Mouse (Mus musculus): ENCODE measurements around the gene Hopx. TPM values are rescaled to one million over a fixed set of nuclear protein-coding genes. Genes with fewer than 3 reads are reported as not detected.
"Not testable (repeated sequence)": the region's sequence is repeated elsewhere in the genome, so short reads cannot be mapped to it uniquely, and the experiment has no call there.

Gene Hopx
- polyA plus RNA-seq, 1 experiment from 2014 or later, result 5.6 TPM

- Histone ChIP-seq H3K9ac (no peak overlapping the region), H3K4me1 (replicated peaks) (peaks cover 16% of the 10 kb centered on the region), H3K4me3 (no peak overlapping the region; the same call in 1 of the 2 replicates), H3K27ac (replicated peaks) (no peak overlapping the region), H3K9me3 (no peaks in the 10 kb centered on the region), H3K27me3 (no peaks in the 10 kb centered on the region), H3K36me3 (no peaks in the 10 kb centered on the region), H3K4me2 (no peak overlapping the region)
- WGBS, result 90% methylated on average over 3 of the region's 3 CpGs
- ATAC-seq (ENCODE audit: low FRiP score, low read depth), result no peak
Measured at GRCm38 (mm10) chr5:77113773-77114172, 1.1 kb downstream of the Hopx start.

- Histone ChIP-seq H3K36me3 (no peaks in the 10 kb centered on the region), H3K27ac (replicated peaks) (no peak overlapping the region), H3K4me2 (no peak overlapping the region), H3K4me1 (replicated peaks) (peaks cover 16% of the 10 kb centered on the region), H3K9me3 (no peaks in the 10 kb centered on the region), H3K27me3 (no peaks in the 10 kb centered on the region), H3K9ac (no peak overlapping the region), H3K4me3 (no peak overlapping the region)
- 60% methylated on average over 2 of the region's 2 CpGs for WGBS
- no peak for ATAC-seq (ENCODE audit: low FRiP score, low read depth)
Measured at GRCm38 (mm10) chr5:77112066-77112465, 2.9 kb downstream of the Hopx start.

- Histone ChIP-seq H3K4me3 (no peak overlapping the region), H3K27me3 (no peaks in the 10 kb centered on the region), H3K9me3 (no peaks in the 10 kb centered on the region), H3K4me2 (no peak overlapping the region), H3K36me3 (no peaks in the 10 kb centered on the region), H3K9ac (no peak overlapping the region), H3K27ac (replicated peaks) (no peak overlapping the region), H3K4me1 (replicated peaks) (peaks cover 5% of the 10 kb centered on the region)
- WGBS, result 84% methylated on average over 2 of the region's 2 CpGs
- ATAC-seq (ENCODE audit: low FRiP score, low read depth), result no peak
Measured at GRCm38 (mm10) chr5:77109814-77110213, 5.1 kb downstream of the Hopx start.

DNA sequence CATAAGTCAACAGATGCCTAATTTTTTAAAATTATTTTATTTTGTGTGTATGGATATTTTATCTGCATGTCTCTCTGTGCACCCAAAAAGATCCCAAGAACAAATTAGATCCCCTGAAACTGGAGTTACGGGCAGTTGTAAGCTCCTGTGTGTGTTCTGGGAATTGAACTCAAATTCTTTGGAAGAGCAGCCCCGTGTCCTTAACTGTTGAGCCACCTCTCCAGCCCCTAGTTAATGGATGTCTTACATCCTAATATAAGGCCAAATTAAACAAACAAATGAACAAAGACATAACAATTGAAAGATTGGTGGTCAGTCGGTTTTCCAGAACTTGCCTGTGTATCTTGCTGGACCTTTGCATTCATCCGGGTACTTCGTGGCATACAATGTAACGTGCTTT is 6.1 kb downstream of the Hopx start:
- ATAC-seq (ENCODE audit: low FRiP score, low read depth), result no peak
- H3K4me1 ChIP-seq (replicated peaks), result 0 out of 2 replicates have a peak, but pooled peaks cover 1% of the 10 kb centered on the region
- H3K27ac ChIP-seq (replicated peaks), result no peak overlapping the region
- H3K36me3 ChIP-seq, result no peaks in the 10 kb centered on the region
- no peaks in the 10 kb centered on the region for H3K27me3 ChIP-seq
- WGBS, result 97% methylated on average over 6 of the region's 6 CpGs
- no peak overlapping the region for H3K9ac ChIP-seq
- H3K4me2 ChIP-seq, result no peak overlapping the region
- no peak overlapping the region for H3K4me3 ChIP-seq
- H3K9me3 ChIP-seq, result no peaks in the 10 kb centered on the region

DNA sequence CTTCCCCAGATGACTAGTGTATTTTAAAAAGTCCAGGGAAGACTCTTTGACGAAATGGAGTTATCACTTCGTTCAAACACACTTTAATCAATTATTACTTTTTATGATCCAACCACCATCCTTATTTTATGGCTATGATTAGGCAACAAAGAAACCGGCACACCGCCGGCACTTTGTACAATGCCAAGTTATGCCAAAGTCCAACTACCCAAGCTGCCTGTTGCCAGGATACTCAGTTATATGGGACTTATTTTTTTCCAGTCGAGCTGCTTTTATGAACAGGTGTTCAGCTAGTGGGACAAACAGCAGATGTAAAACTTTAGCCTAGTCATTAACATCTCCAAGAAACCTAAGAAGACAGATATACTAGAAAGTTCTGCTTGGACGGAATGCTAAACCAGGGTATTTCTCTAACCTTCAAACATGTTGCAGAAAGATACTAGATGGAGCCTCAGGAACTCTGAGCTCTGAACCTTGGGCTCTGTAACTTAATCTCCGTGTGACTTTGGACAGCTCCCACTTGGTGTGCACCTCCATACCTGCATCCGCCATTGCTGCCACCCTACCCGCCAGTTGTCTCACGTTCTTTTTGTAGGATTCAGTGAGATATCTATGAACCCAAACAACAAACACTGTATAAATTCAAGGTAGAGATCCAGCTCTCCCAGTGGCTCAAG is 7.6 kb downstream of the Hopx start:
- H3K4me2 ChIP-seq, result no peak overlapping the region
- whole genome bisulfite sequencing, result 85% methylated on average over 11 of the region's 11 CpGs
- H3K4me1 ChIP-seq (replicated peaks), result 0 out of 2 replicates have a peak, but pooled peaks cover 3% of the 10 kb centered on the region
- H3K4me3 ChIP-seq, result no peak overlapping the region
- no peak overlapping the region for H3K27ac ChIP-seq (replicated peaks)
- H3K9ac ChIP-seq, result no peak overlapping the region
- H3K36me3 ChIP-seq, result no peaks in the 10 kb centered on the region
- no peaks in the 10 kb centered on the region for H3K9me3 ChIP-seq
- ATAC-seq (ENCODE audit: low FRiP score, low read depth), result no peak
- no peaks in the 10 kb centered on the region for H3K27me3 ChIP-seq

DNA sequence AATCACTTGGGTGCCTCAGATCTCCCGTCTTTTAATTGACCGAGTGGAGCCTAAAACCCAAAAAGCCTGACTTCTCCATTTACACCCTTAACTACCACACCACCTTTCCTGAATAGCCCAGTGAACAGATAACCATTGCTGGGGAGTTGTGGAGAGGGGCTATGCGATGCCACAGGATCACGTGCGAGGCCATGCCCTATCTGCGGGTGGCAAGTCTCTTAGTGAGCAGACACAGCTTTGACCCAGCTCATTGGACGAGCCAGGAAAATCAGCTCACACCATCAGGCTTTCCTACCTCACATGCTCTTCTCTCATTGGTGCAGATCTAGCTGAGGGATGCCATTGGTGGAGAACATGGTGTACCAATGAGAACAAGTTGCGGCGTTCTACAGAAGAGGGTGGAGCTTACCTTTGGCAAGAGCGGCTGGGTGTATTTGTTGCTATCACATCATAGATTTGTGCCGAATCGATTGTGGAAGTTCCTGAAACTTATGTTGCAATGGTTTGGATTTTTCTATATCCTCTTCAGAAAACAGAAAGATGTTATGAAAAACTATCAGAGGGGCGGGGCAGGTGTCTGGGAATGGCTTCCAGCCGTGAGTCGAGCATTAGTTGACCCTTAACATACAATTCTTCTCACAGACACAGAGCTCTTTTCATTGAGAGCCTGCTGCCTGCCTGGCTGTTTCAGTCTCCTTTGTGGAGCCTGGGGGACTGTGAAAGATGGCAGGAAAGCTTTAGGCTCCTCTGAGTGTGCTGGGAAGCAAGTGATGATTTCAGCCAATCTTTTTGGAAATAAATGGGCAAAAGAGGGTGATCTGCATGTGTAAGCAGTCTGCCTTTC is 12.2 kb downstream of the Hopx start:
- Histone ChIP-seq H3K9me3 (no peaks in the 10 kb centered on the region), H3K36me3 (no peaks in the 10 kb centered on the region), H3K27ac (replicated peaks) (no peak overlapping the region; the same call in 1 of the 2 replicates), H3K27me3 (no peaks in the 10 kb centered on the region), H3K4me3 (no peak overlapping the region), H3K9ac (no peak overlapping the region), H3K4me2 (no peak overlapping the region), H3K4me1 (replicated peaks) (0 out of 2 replicates have a peak, but pooled peaks cover 3% of the 10 kb centered on the region)
- 0 out of 2 replicates have a peak, but pooled peaks have one; percentile 51 for ATAC-seq (ENCODE audit: low FRiP score, low read depth)
- 65% methylated on average over 15 of the region's 15 CpGs for WGBS

DNA sequence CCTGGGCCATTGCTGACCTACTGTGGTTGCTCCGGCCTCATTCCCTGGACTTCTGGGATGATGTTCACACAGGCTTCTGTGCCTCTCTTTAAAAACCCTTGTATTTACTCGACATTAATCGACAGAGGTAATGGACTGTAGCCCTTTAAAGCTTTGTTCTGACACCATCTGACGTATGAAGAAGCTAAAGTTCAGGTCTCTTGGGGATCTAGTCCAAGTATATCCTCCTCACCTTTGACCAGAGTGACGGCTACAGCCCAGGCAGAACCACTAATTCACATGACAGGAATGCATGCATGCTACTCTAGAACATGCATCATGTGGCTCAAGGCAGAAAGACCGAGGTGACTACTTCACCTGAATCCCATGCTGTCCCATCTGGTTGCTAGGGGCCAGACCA is 14.2 kb downstream of the Hopx start:
- Histone ChIP-seq H3K9me3 (no peaks in the 10 kb centered on the region), H3K4me2 (no peak overlapping the region), H3K36me3 (no peaks in the 10 kb centered on the region), H3K27me3 (peaks cover 5% of the 10 kb centered on the region; the same call in 1 of the 2 replicates), H3K4me3 (no peak overlapping the region), H3K4me1 (replicated peaks) (0 out of 2 replicates have a peak, but pooled peaks cover 3% of the 10 kb centered on the region), H3K9ac (no peak overlapping the region), H3K27ac (replicated peaks) (no peak overlapping the region)
- ATAC-seq (ENCODE audit: low FRiP score, low read depth), result no peak
- WGBS, result 83% methylated on average over 6 of the region's 6 CpGs

DNA sequence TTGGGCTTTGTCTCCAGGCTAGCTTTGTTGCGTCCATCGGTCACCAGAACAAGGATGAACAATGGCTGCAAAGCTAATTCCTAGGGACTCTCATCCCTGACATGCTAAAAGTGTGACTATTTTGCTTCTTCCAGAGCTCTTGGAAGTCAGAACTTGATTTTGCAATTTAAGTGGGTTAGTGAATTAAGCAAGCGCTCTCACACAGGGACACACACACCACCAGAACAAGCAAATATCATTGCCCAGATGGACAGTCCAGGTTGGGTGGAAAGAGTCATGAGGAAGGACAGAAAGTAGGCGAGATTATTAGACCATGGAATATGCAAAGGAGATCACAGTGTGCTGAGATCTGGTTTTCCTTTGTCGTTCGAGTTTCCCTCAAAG is 14.9 kb downstream of the Hopx start:
- WGBS, result 84% methylated on average over 6 of the region's 6 CpGs
- no peak for ATAC-seq (ENCODE audit: low FRiP score, low read depth)
- H3K9ac ChIP-seq, result no peak overlapping the region

GRCm38 (mm10) chr5:77099317-77099996 is 15.5 kb downstream of the Hopx start:
- WGBS, result 82% methylated on average over 11 of the region's 11 CpGs
- H3K9me3 ChIP-seq, result no peaks in the 10 kb centered on the region
- peaks cover 12% of the 10 kb centered on the region for H3K4me1 ChIP-seq (replicated peaks)
- no peaks in the 10 kb centered on the region for H3K36me3 ChIP-seq
- H3K4me2 ChIP-seq, result no peak overlapping the region
- no peak overlapping the region for H3K4me3 ChIP-seq
- no peak for ATAC-seq (ENCODE audit: low FRiP score, low read depth)
- no peak overlapping the region for H3K27ac ChIP-seq (replicated peaks)
- H3K27me3 ChIP-seq, result peaks cover 5% of the 10 kb centered on the region; the same call in 1 of the 2 replicates
- H3K9ac ChIP-seq, result no peak overlapping the region

More for the DNA sequence above, 14.9 kb downstream of the Hopx start:
- Histone ChIP-seq H3K27me3 (peaks cover 5% of the 10 kb centered on the region; the same call in 1 of the 2 replicates), H3K9me3 (no peaks in the 10 kb centered on the region), H3K4me2 (no peak overlapping the region), H3K36me3 (no peaks in the 10 kb centered on the region), H3K27ac (replicated peaks) (no peak overlapping the region), H3K4me1 (replicated peaks) (peaks cover 7% of the 10 kb centered on the region), H3K4me3 (no peak overlapping the region)

DNA sequence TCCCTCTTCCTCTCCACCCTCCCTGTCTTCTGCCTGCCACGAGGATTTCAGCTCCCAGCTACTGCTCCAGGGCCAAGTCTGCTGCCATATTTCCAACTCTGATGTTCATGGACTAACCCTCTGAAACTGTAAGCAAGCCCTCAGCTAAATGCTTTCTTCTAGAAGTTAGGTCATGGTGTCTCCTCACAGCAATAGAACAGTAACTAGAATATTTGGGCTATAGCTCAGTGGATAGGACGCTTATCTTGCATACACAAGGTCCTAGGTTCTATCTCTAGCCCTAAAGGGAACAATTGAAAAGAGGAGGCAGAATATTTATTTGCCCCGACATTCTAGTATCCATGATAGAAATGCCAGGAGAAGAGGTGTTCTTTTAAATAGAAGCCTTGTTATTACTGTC is 16.0 kb downstream of the Hopx start:
- WGBS, result 75% methylated on average over 3 of the region's 3 CpGs
- ATAC-seq (ENCODE audit: low FRiP score, low read depth), result no peak
- H3K4me3 ChIP-seq, result no peak overlapping the region
- no peaks in the 10 kb centered on the region for H3K36me3 ChIP-seq
- H3K4me2 ChIP-seq, result no peak overlapping the region
- H3K9me3 ChIP-seq, result no peaks in the 10 kb centered on the region
- H3K27ac ChIP-seq (replicated peaks), result no peak overlapping the region
- peaks cover 13% of the 10 kb centered on the region for H3K4me1 ChIP-seq (replicated peaks)
- peaks cover 5% of the 10 kb centered on the region; the same call in 1 of the 2 replicates for H3K27me3 ChIP-seq
- no peak overlapping the region for H3K9ac ChIP-seq

DNA sequence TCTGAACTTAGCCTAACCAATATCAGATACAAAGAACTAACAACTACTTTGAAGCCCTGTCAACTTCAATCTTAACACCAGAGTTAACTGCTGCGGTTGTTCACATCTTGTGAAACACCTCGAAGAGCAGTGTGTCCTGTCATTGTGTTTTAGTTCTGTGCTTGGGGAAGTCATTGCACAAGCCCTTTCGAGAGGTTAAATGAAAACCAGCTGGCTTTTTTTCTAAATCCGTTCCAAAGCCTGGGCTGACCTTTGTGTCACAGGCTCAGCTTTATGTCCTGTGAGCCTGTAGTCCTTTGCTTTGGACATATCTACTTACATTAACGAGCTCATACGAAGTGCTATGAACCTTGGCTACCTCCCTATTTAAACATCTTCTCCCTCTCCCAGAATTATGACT is 17.2 kb downstream of the Hopx start:
- Histone ChIP-seq H3K36me3 (no peaks in the 10 kb centered on the region), H3K27me3 (peaks cover 5% of the 10 kb centered on the region; the same call in 1 of the 2 replicates), H3K4me3 (no peak overlapping the region), H3K9ac (no peak overlapping the region), H3K9me3 (no peaks in the 10 kb centered on the region), H3K4me2 (no peak overlapping the region), H3K4me1 (replicated peaks) (peaks cover 10% of the 10 kb centered on the region), H3K27ac (replicated peaks) (no peak overlapping the region)
- ATAC-seq (ENCODE audit: low FRiP score, low read depth), result no peak
- WGBS, result 68% methylated on average over 6 of the region's 6 CpGs

- H3K27me3 ChIP-seq; H3K4me1 ChIP-seq (replicated peaks); H3K4me2 ChIP-seq; ATAC-seq (ENCODE audit: low FRiP score, low read depth); H3K4me3 ChIP-seq; H3K9me3 ChIP-seq; H3K9ac ChIP-seq; H3K36me3 ChIP-seq; H3K27ac ChIP-seq (replicated peaks): not testable (repeated sequence)
- WGBS, result 85% methylated on average over 3 of the region's 3 CpGs
Measured at GRCm38 (mm10) chr5:77096194-77096593, 18.7 kb downstream of the Hopx start.

All from hindbrain, embryonic 15.5 days (tissue).